ENCODE assay signal across 8 mouse cellular contexts in genomic region chr6:136471601-136472000, GRCm38 (mm10). TPM values are rescaled to one million over a fixed set of nuclear protein-coding genes. Genes with fewer than 3 reads are reported as not detected.
A peak's percentile ranks its signal among the peaks of the same experiment; 100 is the strongest.
DNase-seq lines count a peak whose midpoint lies in the region; ATAC-seq lines count a peak whose summit lies in the region.

No protein-coding gene starts in this region.

- intact Hi-C loops in left cerebral cortex, postnatal 14 days (cut with DNase I): no loop called here

- 29% methylated on average over 5 of the region's 5 CpGs for whole genome bisulfite sequencing in kidney, embryonic 16.5 days
- 31% methylated on average over 5 of the region's 5 CpGs for WGBS in embryonic facial prominence, embryonic 11.5 days
- WGBS in neural tube, embryonic 15.5 days: 18% methylated on average over 5 of the region's 5 CpGs

- H3K4me1 ChIP-seq in kidney, embryonic 16.5 days (ENCODE audit: insufficient read depth, low read length): peaks cover 49% of the 10 kb centered on the region
- peaks cover 2% of the 10 kb centered on the region; the same call in 1 of the 2 replicates for H3K4me1 ChIP-seq in embryonic facial prominence, embryonic 11.5 days (ENCODE audit: control insufficient read depth, insufficient read depth, low read length)
- H3K4me1 ChIP-seq in neural tube, embryonic 15.5 days: peaks cover 46% of the 10 kb centered on the region

- peak overlapping the region; percentile 3; the same call in 1 of the 2 replicates for H3K9ac ChIP-seq in kidney, embryonic 16.5 days (replicated peaks; ENCODE audit: low read length)
- H3K9ac ChIP-seq in embryonic facial prominence, embryonic 11.5 days (replicated peaks; ENCODE audit: low read length): no peak overlapping the region
- H3K9ac ChIP-seq in neural tube, embryonic 15.5 days (replicated peaks): no peak overlapping the region

- H3K27me3 ChIP-seq in kidney, embryonic 16.5 days (ENCODE audit: insufficient read depth, low read length): no peaks in the 10 kb centered on the region
- no peaks in the 10 kb centered on the region for H3K27me3 ChIP-seq in embryonic facial prominence, embryonic 11.5 days (ENCODE audit: control insufficient read depth, insufficient read depth, low read length)
- no peaks in the 10 kb centered on the region for H3K27me3 ChIP-seq in neural tube, embryonic 15.5 days (replicated peaks)

- no peak for DNase-seq in kidney, adult 8-10 months
- peak; percentile 15 for DNase-seq in embryonic facial prominence, embryonic 11.5 days (ENCODE audit: low spot score)
- DNase-seq in right cerebral cortex, postnatal 25 days: no peak
- no peak for DNase-seq in left cerebral cortex, postnatal 14 days (ENCODE audit: low spot score in 2 of 2)
- DNase-seq in kidney, postnatal 4 days: no peak

- H3K27ac ChIP-seq in kidney, embryonic 16.5 days (ENCODE audit: low read length): peak overlapping the region; percentile 98
- H3K27ac ChIP-seq in embryonic facial prominence, embryonic 11.5 days (replicated peaks; ENCODE audit: low read depth, low read length): peak overlapping the region; percentile 93
- peak overlapping the region; percentile 92 for H3K27ac ChIP-seq in neural tube, embryonic 15.5 days (replicated peaks)

- peaks cover 7% of the 10 kb centered on the region; the same call in 1 of the 2 replicates for H3K9me3 ChIP-seq in kidney, embryonic 16.5 days (ENCODE audit: low read length)
- no peaks in the 10 kb centered on the region for H3K9me3 ChIP-seq in embryonic facial prominence, embryonic 11.5 days (replicated peaks; ENCODE audit: control insufficient read depth, low read length)
- no peaks in the 10 kb centered on the region for H3K9me3 ChIP-seq in neural tube, embryonic 15.5 days (replicated peaks)

- H3K4me2 ChIP-seq in kidney, embryonic 16.5 days (replicated peaks; ENCODE audit: low read depth, low read length): no peak overlapping the region
- H3K4me2 ChIP-seq in embryonic facial prominence, embryonic 11.5 days (ENCODE audit: low read depth, low read length): no peak overlapping the region
- H3K4me2 ChIP-seq in neural tube, embryonic 15.5 days: no peak overlapping the region

- H3K4me3 ChIP-seq in kidney, embryonic 16.5 days (ENCODE audit: low read length): no peak overlapping the region
- no peak overlapping the region for H3K4me3 ChIP-seq in embryonic facial prominence, embryonic 11.5 days (ENCODE audit: low read depth, low read length)
- H3K4me3 ChIP-seq in neural tube, embryonic 15.5 days (replicated peaks): no peak overlapping the region

- no peaks in the 10 kb centered on the region for H3K36me3 ChIP-seq in kidney, embryonic 16.5 days (ENCODE audit: insufficient read depth, low read length)
- no peaks in the 10 kb centered on the region for H3K36me3 ChIP-seq in embryonic facial prominence, embryonic 11.5 days (replicated peaks; ENCODE audit: control insufficient read depth, insufficient read depth, low read depth, low read length)
- no peaks in the 10 kb centered on the region for H3K36me3 ChIP-seq in neural tube, embryonic 15.5 days

- ATAC-seq in kidney, embryonic 16.5 days (ENCODE audit: low FRiP score, low TSS enrichment): no peak
- ATAC-seq in embryonic facial prominence, embryonic 11.5 days (replicated peaks; ENCODE audit: insufficient number of reproducible peaks, low FRiP score, low TSS enrichment, low read depth): no peak
- ATAC-seq in inflammation-experienced regulatory T-cells, adult 6 months: peak; percentile 10
- no peak for ATAC-seq in neural tube, embryonic 15.5 days (ENCODE audit: low FRiP score)

RNA-seq across cellular contexts. Expression of gene Atf7ip, which starts 34.4 kb away (rescaled TPM):
- polyA plus RNA-seq in kidney, embryonic 16.5 days (2015; fragmentation: Nextera tagmentation; extraction: Ambion mirVana): 38.0 and 41.0 TPM in 2 replicates
- 41.1 and 43.5 TPM in 2 replicates for polyA plus RNA-seq in embryonic facial prominence, embryonic 11.5 days (2014; fragmentation: Nextera tagmentation; extraction: Ambion mirVana)
- polyA plus RNA-seq in inflammation-experienced regulatory T-cells, adult 6 months (2017; shearing (Covaris generic)): 10 to 100 TPM; 79.8 to 94.2 (median 91.2) TPM
- 33.5 and 36.0 TPM in 2 replicates for polyA plus RNA-seq in neural tube, embryonic 15.5 days (2015; fragmentation: Nextera tagmentation; extraction: Ambion mirVana)
- 100 to 1,000 TPM; 118 to 122 TPM for total RNA-seq in left cerebral cortex, postnatal 14 days (2021)

RNA-seq across cellular contexts. Expression of gene E330021D16Rik, which starts 56.2 kb away (rescaled TPM):
- polyA plus RNA-seq in kidney, embryonic 16.5 days (2015; fragmentation: Nextera tagmentation; extraction: Ambion mirVana): 2.9 and 3.0 TPM in 2 replicates
- 0.24 TPM in 1 of 2 replicates, not detected in the other for polyA plus RNA-seq in embryonic facial prominence, embryonic 11.5 days (2014; fragmentation: Nextera tagmentation; extraction: Ambion mirVana)
- under 1 TPM in 2 of 3 experiments, not detected in 1; 0.42 to 0.91 TPM for polyA plus RNA-seq in inflammation-experienced regulatory T-cells, adult 6 months (2017; shearing (Covaris generic))
- polyA plus RNA-seq in neural tube, embryonic 15.5 days (2015; fragmentation: Nextera tagmentation; extraction: Ambion mirVana): 0.13 TPM in 1 of 2 replicates, not detected in the other
- not detected for total RNA-seq in left cerebral cortex, postnatal 14 days (2021)
